Mouse (Mus musculus): ENCODE data around the gene Unc13d. TPM values are rescaled to one million over a fixed set of nuclear protein-coding genes. Genes with fewer than 3 reads are reported as not detected.
A peak's percentile ranks its signal among the peaks of the same experiment; 100 is the strongest.

Gene Unc13d
- polyA plus RNA-seq, 1 experiment from 2014 or later, result 3.7 TPM

DNA sequence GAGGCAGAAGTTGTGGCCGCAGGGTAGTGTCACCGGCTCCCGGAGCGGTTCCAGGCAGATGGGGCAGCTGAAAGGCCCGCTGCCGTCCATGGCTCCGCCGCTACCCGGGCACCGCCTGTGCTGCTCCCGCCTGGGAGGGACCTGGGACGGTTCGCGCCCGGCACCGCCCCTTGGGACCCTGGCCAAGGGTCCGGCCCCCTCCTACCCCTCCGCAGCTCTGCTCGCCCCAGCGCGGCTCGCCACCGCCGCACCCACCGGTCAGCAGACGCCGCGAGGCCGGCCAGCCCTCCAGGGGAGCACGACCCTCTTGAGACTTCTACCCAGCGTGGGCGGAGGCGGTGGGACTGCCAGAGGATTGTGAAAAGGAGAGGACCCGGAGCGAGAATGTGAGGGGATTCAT is 32.4 kb upstream of the Unc13d start:
- peaks cover 42% of the 10 kb centered on the region for H3K4me1 ChIP-seq (ENCODE audit: control insufficient read depth, insufficient read depth, low read length)
- ATAC-seq (ENCODE audit: insufficient number of reproducible peaks, insufficient read depth, low FRiP score, low read depth), result peak; percentile 47; the same call in 1 of the 2 replicates
- peaks cover 17% of the 10 kb centered on the region for H3K27me3 ChIP-seq (ENCODE audit: control insufficient read depth, insufficient read depth, low read length)

DNA sequence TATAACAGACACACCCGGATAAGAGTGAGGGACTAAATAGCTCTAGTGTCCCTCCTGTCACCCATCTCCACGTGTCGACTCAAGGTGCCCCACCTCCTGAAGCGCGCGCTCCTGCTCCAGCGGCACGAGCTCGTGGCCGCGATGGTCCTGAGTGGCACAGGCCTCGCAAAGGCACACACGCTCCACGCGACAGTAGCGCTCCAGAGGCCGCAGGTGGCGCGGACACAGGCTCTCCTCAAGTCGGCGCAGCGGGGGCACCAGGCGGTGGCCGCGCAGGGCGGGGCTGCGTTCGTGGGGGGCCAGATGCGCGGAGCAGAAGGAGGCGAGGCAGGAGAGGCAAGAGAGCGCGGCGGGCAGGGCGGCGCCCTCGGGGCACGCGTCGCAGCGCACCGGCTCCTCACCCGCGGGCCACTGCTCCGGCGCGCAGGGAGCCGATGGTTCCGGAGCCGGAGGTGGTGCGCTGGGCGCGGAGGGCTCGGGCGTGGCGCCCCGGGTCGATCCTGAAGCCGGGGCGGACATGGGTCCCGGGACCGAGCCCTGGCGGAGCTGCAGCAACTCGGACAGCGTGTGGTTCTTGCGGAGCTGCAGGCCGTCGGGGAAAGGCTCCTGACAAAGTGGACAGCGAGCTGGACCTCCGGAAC is 31.8 kb upstream of the Unc13d start:
- H3K9me3 ChIP-seq (ENCODE audit: control insufficient read depth, low read depth, low read length), result no peaks in the 10 kb centered on the region
- no peak for ATAC-seq (ENCODE audit: insufficient number of reproducible peaks, insufficient read depth, low FRiP score, low read depth)
- peak overlapping the region; percentile 36; the same call in 1 of the 2 replicates for H3K9ac ChIP-seq (replicated peaks; ENCODE audit: low read depth, low read length)
- H3K4me1 ChIP-seq (ENCODE audit: control insufficient read depth, insufficient read depth, low read length), result peaks cover 42% of the 10 kb centered on the region
- peak overlapping the region; percentile 52 for H3K4me3 ChIP-seq (ENCODE audit: low read depth, low read length)
- H3K27me3 ChIP-seq (ENCODE audit: control insufficient read depth, insufficient read depth, low read length), result peaks cover 17% of the 10 kb centered on the region
- H3K27ac ChIP-seq (ENCODE audit: low read length), result peak overlapping the region; percentile 39; the same call in 1 of the 2 replicates
- H3K36me3 ChIP-seq (ENCODE audit: control insufficient read depth, insufficient read depth, low read length), result no peaks in the 10 kb centered on the region
- 2% methylated on average over 67 of the region's 70 CpGs for WGBS
- peak overlapping the region; percentile 66 for H3K4me2 ChIP-seq (replicated peaks; ENCODE audit: low read depth, low read length)

More for the DNA sequence above, 32.4 kb upstream of the Unc13d start:
- Histone ChIP-seq H3K4me2 (replicated peaks; ENCODE audit: low read depth, low read length) (peak overlapping the region; percentile 66), H3K27ac (ENCODE audit: low read length) (peak overlapping the region; percentile 39; the same call in 1 of the 2 replicates), H3K4me3 (ENCODE audit: low read depth, low read length) (peak overlapping the region; percentile 52), H3K36me3 (ENCODE audit: control insufficient read depth, insufficient read depth, low read length) (no peaks in the 10 kb centered on the region), H3K9ac (replicated peaks; ENCODE audit: low read depth, low read length) (peak overlapping the region; percentile 36; the same call in 1 of the 2 replicates), H3K9me3 (ENCODE audit: control insufficient read depth, low read depth, low read length) (no peaks in the 10 kb centered on the region)
- under 1% methylated on average over 27 of the region's 35 CpGs for WGBS

DNA sequence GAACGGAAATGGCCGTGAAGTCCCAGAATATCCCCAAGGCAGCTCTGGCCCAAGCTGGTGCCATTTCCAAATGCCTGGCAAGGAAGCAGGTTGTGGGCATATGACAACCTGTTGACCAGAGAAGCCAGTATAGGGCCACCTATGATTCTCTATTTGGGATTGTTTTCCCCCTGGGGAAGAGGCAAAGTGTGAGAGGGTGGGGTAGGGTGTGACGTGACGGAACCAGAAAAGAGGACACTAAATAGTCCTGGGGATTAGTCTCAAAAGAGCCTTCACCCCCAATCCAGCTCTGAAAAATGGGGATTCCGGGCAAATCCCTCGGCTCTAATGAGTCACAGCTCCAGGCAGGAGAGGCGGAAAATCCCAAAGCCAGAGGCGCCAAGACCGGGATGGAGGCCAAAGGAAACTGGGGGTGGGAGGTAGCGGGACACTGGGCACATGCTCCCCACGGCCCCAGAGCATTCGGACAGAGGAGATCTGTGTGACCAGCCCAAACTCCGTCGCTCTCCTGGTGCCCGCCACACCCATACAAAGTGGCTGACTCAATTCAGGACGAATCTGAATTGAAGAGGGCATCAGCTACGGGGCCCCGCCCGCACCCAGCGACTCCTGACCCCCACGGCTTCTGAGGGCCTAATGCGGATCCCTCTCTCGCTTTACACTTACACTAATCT is 30.8 kb upstream of the Unc13d start:
- peaks cover 17% of the 10 kb centered on the region for H3K27me3 ChIP-seq (ENCODE audit: control insufficient read depth, insufficient read depth, low read length)
- H3K9ac ChIP-seq (replicated peaks; ENCODE audit: low read depth, low read length), result 0 out of 2 replicates have a peak overlapping the region, but pooled peaks have one; percentile 14
- WGBS, result 11% methylated on average over 23 of the region's 23 CpGs
- no peak overlapping the region for H3K27ac ChIP-seq (ENCODE audit: low read length)
- H3K9me3 ChIP-seq (ENCODE audit: control insufficient read depth, low read depth, low read length), result no peaks in the 10 kb centered on the region
- H3K4me3 ChIP-seq (ENCODE audit: low read depth, low read length), result peak overlapping the region; percentile 52
- H3K36me3 ChIP-seq (ENCODE audit: control insufficient read depth, insufficient read depth, low read length), result no peaks in the 10 kb centered on the region
- H3K4me2 ChIP-seq (replicated peaks; ENCODE audit: low read depth, low read length), result peak overlapping the region; percentile 66
- H3K4me1 ChIP-seq (ENCODE audit: control insufficient read depth, insufficient read depth, low read length), result peaks cover 52% of the 10 kb centered on the region
- ATAC-seq (ENCODE audit: insufficient number of reproducible peaks, insufficient read depth, low FRiP score, low read depth), result no peak

DNA sequence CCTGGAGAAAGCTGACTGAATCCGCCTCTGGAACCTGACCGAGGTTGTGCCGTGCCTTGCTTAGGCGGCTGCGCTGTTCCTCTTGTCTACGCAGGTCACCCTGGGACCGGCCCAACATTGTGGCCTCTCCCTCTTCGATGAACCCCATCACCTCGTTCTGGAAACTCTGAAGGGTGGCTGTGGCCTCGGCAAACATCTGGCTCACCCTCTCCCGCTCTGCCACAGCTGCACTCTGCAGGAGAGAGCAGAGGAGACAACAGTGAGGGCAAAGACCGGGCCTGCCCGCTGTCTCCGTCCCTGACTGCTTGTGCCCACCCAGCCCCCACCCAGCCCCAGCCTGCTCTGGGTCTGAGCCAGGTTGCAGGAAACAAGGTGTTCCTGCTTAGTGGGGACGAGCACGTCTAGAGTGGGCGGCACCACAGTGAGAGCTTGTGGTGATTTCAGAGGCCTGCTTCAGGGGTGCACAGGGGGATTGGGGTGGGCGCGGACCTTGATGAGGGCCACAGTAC is 30.1 kb upstream of the Unc13d start:
- H3K4me1 ChIP-seq (ENCODE audit: control insufficient read depth, insufficient read depth, low read length), result peaks cover 60% of the 10 kb centered on the region
- ATAC-seq (ENCODE audit: insufficient number of reproducible peaks, insufficient read depth, low FRiP score, low read depth), result no peak
- H3K36me3 ChIP-seq (ENCODE audit: control insufficient read depth, insufficient read depth, low read length), result no peaks in the 10 kb centered on the region
- H3K4me2 ChIP-seq (replicated peaks; ENCODE audit: low read depth, low read length), result peak overlapping the region; percentile 66
- H3K4me3 ChIP-seq (ENCODE audit: low read depth, low read length), result peak overlapping the region; percentile 52; the same call in 1 of the 2 replicates
- 36% methylated on average over 19 of the region's 19 CpGs for WGBS
- H3K27ac ChIP-seq (ENCODE audit: low read length), result no peak overlapping the region
- H3K27me3 ChIP-seq (ENCODE audit: control insufficient read depth, insufficient read depth, low read length), result peaks cover 17% of the 10 kb centered on the region
- H3K9me3 ChIP-seq (ENCODE audit: control insufficient read depth, low read depth, low read length), result no peaks in the 10 kb centered on the region
- H3K9ac ChIP-seq (replicated peaks; ENCODE audit: low read depth, low read length), result no peak overlapping the region

DNA sequence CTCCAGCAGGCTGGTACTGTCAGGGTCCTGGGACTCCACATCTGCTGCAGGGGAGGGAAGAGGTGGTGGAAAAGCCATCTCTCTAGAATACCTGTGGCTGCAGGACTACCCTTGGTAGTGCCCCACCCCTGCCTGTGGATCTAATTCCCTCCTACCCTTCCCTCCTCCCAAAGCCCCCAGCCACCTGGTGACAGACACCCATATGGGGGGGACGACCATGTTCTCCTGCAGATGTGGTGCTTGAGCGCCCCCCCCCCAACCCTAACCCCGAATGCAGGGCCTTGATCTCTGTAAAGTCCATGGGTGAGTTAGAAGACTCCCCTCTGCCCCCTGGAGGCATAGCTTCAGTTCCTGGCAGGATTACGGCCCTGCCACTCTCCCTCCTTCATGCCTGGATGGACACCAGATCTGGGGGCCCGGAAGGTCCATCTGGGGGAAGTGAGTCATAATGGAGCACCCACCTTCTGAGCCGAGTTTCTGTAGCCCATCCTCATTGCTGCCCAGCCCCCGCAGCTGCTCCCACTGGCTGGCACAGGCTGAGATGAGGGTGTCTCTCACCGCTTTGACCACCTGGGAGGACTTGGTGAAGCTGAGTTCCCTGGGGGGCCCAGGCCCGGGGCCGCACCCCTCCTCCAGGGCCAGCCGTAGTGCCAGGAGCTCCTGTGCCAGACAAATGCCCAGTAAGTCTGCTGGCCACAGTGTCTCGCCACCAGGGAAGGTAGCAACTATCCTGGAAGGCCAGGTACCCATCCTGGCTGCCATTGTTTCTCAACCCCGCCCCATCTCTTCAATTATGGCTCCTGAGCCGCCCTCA is 29.4 kb upstream of the Unc13d start:
- Histone ChIP-seq H3K9ac (replicated peaks; ENCODE audit: low read depth, low read length) (no peak overlapping the region), H3K4me2 (replicated peaks; ENCODE audit: low read depth, low read length) (peak overlapping the region; percentile 66), H3K27ac (ENCODE audit: low read length) (no peak overlapping the region), H3K27me3 (ENCODE audit: control insufficient read depth, insufficient read depth, low read length) (peaks cover 17% of the 10 kb centered on the region), H3K4me1 (ENCODE audit: control insufficient read depth, insufficient read depth, low read length) (peaks cover 65% of the 10 kb centered on the region), H3K9me3 (ENCODE audit: control insufficient read depth, low read depth, low read length) (no peaks in the 10 kb centered on the region), H3K36me3 (ENCODE audit: control insufficient read depth, insufficient read depth, low read length) (no peaks in the 10 kb centered on the region), H3K4me3 (ENCODE audit: low read depth, low read length) (no peak overlapping the region)
- 39% methylated on average over 14 of the region's 14 CpGs for WGBS
- ATAC-seq (ENCODE audit: insufficient number of reproducible peaks, insufficient read depth, low FRiP score, low read depth), result no peak

DNA sequence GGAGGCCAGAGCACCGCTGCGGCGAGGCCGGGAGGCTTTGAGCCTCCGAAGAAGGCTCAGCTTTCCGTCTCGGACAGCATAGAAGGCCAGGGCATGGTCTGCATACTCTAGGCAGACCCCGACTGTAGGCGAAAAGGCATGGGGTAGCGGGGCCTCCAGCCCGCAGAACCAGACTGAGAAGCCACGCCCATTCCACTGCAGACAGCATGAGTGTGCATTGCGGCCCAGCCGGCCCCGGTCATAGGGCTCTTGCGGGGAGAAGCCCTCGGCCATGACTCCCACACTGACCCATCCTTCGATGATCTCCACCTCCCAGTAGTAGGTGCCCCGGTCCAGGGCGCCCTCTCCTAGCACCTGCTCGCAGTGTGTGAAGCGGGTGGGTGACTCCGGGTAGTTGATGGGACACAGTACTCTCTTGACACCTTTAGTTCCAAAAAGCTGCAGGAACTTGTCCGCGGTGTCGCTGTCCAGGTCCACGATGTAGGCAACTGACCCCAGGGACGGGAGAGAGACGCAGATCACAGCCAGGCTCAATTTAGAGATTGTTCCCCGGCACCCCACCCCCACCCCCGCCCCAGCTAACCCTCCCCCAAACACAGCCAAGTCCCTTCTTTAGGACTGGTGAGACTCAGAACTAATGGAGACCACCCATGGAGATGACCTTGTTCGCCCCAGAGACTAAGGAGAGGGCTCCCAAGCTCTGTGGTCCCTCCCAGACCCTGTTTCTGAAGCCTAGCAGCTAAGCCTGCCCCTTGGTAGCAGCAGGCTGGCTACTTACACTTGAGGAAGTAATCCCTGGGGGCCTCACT is 28.6 kb upstream of the Unc13d start:
- Histone ChIP-seq H3K27ac (ENCODE audit: low read length) (peak overlapping the region; percentile 15; the same call in 1 of the 2 replicates), H3K4me3 (ENCODE audit: low read depth, low read length) (no peak overlapping the region), H3K36me3 (ENCODE audit: control insufficient read depth, insufficient read depth, low read length) (no peaks in the 10 kb centered on the region), H3K9ac (replicated peaks; ENCODE audit: low read depth, low read length) (0 out of 2 replicates have a peak overlapping the region, but pooled peaks have one; percentile 18), H3K4me2 (replicated peaks; ENCODE audit: low read depth, low read length) (peak overlapping the region; percentile 32), H3K4me1 (ENCODE audit: control insufficient read depth, insufficient read depth, low read length) (peaks cover 73% of the 10 kb centered on the region), H3K27me3 (ENCODE audit: control insufficient read depth, insufficient read depth, low read length) (peaks cover 17% of the 10 kb centered on the region), H3K9me3 (ENCODE audit: control insufficient read depth, low read depth, low read length) (no peaks in the 10 kb centered on the region)
- WGBS, result 25% methylated on average over 32 of the region's 32 CpGs
- ATAC-seq (ENCODE audit: insufficient number of reproducible peaks, insufficient read depth, low FRiP score, low read depth), result 0 out of 2 replicates have a peak, but pooled peaks have one; percentile 14

DNA sequence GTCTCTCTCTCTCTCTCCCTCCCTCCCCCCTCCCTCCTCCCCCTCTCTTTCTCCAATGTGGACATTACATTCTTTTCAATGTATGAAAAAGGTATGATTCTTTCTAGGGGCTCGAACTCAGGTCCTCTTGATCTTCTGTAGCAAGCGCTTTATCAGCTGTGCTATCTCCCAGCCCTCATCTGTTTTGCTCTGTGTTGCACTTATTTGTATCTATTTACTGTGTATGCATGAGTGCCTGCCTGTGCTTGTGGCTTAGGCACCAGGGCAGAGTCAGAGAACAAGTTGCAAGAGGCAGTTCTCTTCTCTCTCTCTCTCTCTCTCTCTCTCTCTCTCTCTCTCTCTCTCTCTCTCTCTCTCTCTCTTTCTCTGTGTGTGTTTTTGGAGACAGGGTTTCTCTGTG is 27.3 kb upstream of the Unc13d start:
- peaks cover 82% of the 10 kb centered on the region for H3K4me1 ChIP-seq (ENCODE audit: control insufficient read depth, insufficient read depth, low read length)
- no peak for ATAC-seq (ENCODE audit: insufficient number of reproducible peaks, insufficient read depth, low FRiP score, low read depth)
- H3K4me2 ChIP-seq (replicated peaks; ENCODE audit: low read depth, low read length), result no peak overlapping the region
- peaks cover 17% of the 10 kb centered on the region for H3K27me3 ChIP-seq (ENCODE audit: control insufficient read depth, insufficient read depth, low read length)
- H3K9me3 ChIP-seq (ENCODE audit: control insufficient read depth, low read depth, low read length), result no peaks in the 10 kb centered on the region
- no peak overlapping the region for H3K9ac ChIP-seq (replicated peaks; ENCODE audit: low read depth, low read length)
- WGBS, result 81% methylated on average over 2 of the region's 2 CpGs
- H3K36me3 ChIP-seq (ENCODE audit: control insufficient read depth, insufficient read depth, low read length), result no peaks in the 10 kb centered on the region
- no peak overlapping the region for H3K4me3 ChIP-seq (ENCODE audit: low read depth, low read length)
- no peak overlapping the region; the same call in 1 of the 2 replicates for H3K27ac ChIP-seq (ENCODE audit: low read length)
